Mouse (Mus musculus) limb, embryonic 12.5 days (tissue): ENCODE measurements around the gene Mrps18a. TPM values are rescaled to one million over a fixed set of nuclear protein-coding genes. Genes with fewer than 3 reads are reported as not detected.

ENCODE experiments used
- ATAC-seq: fragments of 200-750 bp; cut with Nextera tagmentation; 2 replicates; pipeline ENCODE4 v1.8.0; 2017; ENCODE audit warnings: low read depth, moderate TSS enrichment; ENCODE audit not compliant: insufficient number of reproducible peaks, insufficient read depth, low FRiP score, low TSS enrichment
- H3K27ac ChIP-seq: fragments of 300-500 bp; sonication (generic); 2 replicates; pipeline ENCODE4 v1.5.1; 2016; ENCODE audit warnings: mild to moderate bottlenecking, moderate library complexity
- H3K27me3 ChIP-seq: fragments of 300-500 bp; sonication (generic); 2 replicates; pipeline ENCODE4 v1.6.1; 2016; ENCODE audit warnings: mild to moderate bottlenecking, moderate library complexity
- H3K36me3 ChIP-seq: fragments of 300-500 bp; sonication (generic); 2 replicates; pipeline ENCODE4 v1.6.1; 2016; ENCODE audit warnings: mild to moderate bottlenecking, moderate library complexity
- H3K4me1 ChIP-seq: fragments of 300-500 bp; sonication (generic); replicated peaks from 2 replicates; pipeline ENCODE4 v1.6.1; 2016
- H3K4me2 ChIP-seq: fragments of 300-500 bp; sonication (generic); 2 replicates; pipeline ENCODE4 v1.6.1; 2016; ENCODE audit warnings: mild to moderate bottlenecking, moderate library complexity
- H3K4me3 ChIP-seq: fragments of 300-500 bp; sonication (generic); replicated peaks from 2 replicates; pipeline ENCODE4 v1.5.1; 2016; ENCODE audit warnings: mild to moderate bottlenecking
- H3K9ac ChIP-seq: fragments of 300-500 bp; sonication (generic); replicated peaks from 2 replicates; pipeline ENCODE4 v1.6.1; 2016; ENCODE audit warnings: mild to moderate bottlenecking, moderate library complexity
- H3K9me3 ChIP-seq: fragments of 300-500 bp; sonication (generic); 2 replicates; pipeline ENCODE4 v1.6.1; 2016; ENCODE audit warnings: mild to moderate bottlenecking, moderate library complexity
- WGBS: fragments of 180-500 bp; shearing (Covaris S2); methylation state at CpG from one replicate; pipeline ENCODE4 v1.1.7; 2016; 5-methylcytosine and 5-hydroxymethylcytosine counted together
- polyA plus RNA-seq: library from polyadenylated mRNA; unstranded; fragments of >200 nt; fragmentation: Nextera tagmentation; extraction: Ambion mirVana; gene quantifications from 2 replicates; pipeline ENCODE4 v1.2.1, GENCODE M21; 2016

The Mrps18a gene
- polyA plus RNA-seq, 1 experiment from 2014 or later, result 143 TPM

- no peak overlapping the region for H3K27ac ChIP-seq
- peaks cover 66% of the 10 kb centered on the region for H3K36me3 ChIP-seq
- H3K4me3 ChIP-seq, result no peak overlapping the region
Measured at GRCm38 (mm10) chr17:46164301-46164700, 53.5 kb downstream of the Mrps18a start.

GRCm38 (mm10) chr17:46164791-46165190 lies 54.0 kb downstream of the Mrps18a start:
- Histone ChIP-seq H3K4me2 (no peak overlapping the region), H3K9ac (no peak overlapping the region), H3K36me3 (peaks cover 71% of the 10 kb centered on the region), H3K27me3 (no peaks in the 10 kb centered on the region), H3K4me3 (no peak overlapping the region), H3K4me1 (peaks cover 19% of the 10 kb centered on the region), H3K27ac (no peak overlapping the region), H3K9me3 (no peaks in the 10 kb centered on the region)
- 93% methylated on average over 10 of the region's 10 CpGs for WGBS
- ATAC-seq, result no peak

More at GRCm38 (mm10) chr17:46164301-46164700, 53.5 kb downstream of the Mrps18a start:
- Histone ChIP-seq H3K9me3 (no peaks in the 10 kb centered on the region), H3K4me1 (peaks cover 22% of the 10 kb centered on the region), H3K27me3 (no peaks in the 10 kb centered on the region), H3K9ac (no peak overlapping the region; the same call in 1 of the 2 replicates), H3K4me2 (no peak overlapping the region)
- no peak for ATAC-seq
- 94% methylated on average over 8 of the region's 8 CpGs for WGBS

- H3K9ac ChIP-seq, result no peak overlapping the region
- no peak overlapping the region for H3K4me3 ChIP-seq
- no peak for ATAC-seq
- WGBS, result 91% methylated on average over 12 of the region's 12 CpGs
- H3K9me3 ChIP-seq, result no peaks in the 10 kb centered on the region
- H3K27ac ChIP-seq, result no peak overlapping the region
- H3K36me3 ChIP-seq, result peaks cover 78% of the 10 kb centered on the region
- no peak overlapping the region for H3K4me2 ChIP-seq
- H3K27me3 ChIP-seq, result no peaks in the 10 kb centered on the region
- peaks cover 17% of the 10 kb centered on the region for H3K4me1 ChIP-seq
Measured at GRCm38 (mm10) chr17:46165460-46165859, 54.7 kb downstream of the Mrps18a start.

GRCm38 (mm10) chr17:46166270-46166669 lies 55.5 kb downstream of the Mrps18a start:
- no peak for ATAC-seq

GRCm38 (mm10) chr17:46167014-46167413 lies 56.2 kb downstream of the Mrps18a start:
- no peak for ATAC-seq
- H3K9ac ChIP-seq, result no peak overlapping the region
- H3K27ac ChIP-seq, result no peak overlapping the region
- H3K4me1 ChIP-seq, result peaks cover 12% of the 10 kb centered on the region
- no peaks in the 10 kb centered on the region for H3K9me3 ChIP-seq
- 87% methylated on average over 11 of the region's 11 CpGs for WGBS
- no peak overlapping the region for H3K4me3 ChIP-seq
- H3K36me3 ChIP-seq, result peaks cover 91% of the 10 kb centered on the region
- no peaks in the 10 kb centered on the region for H3K27me3 ChIP-seq
- H3K4me2 ChIP-seq, result no peak overlapping the region

More at GRCm38 (mm10) chr17:46166270-46166669, 55.5 kb downstream of the Mrps18a start:
- H3K36me3 ChIP-seq, result peaks cover 86% of the 10 kb centered on the region
- no peaks in the 10 kb centered on the region for H3K27me3 ChIP-seq
- no peak overlapping the region for H3K9ac ChIP-seq
- peaks cover 17% of the 10 kb centered on the region for H3K4me1 ChIP-seq
- H3K4me2 ChIP-seq, result no peak overlapping the region
- WGBS, result 79% methylated on average over 5 of the region's 5 CpGs
- H3K9me3 ChIP-seq, result no peaks in the 10 kb centered on the region
- no peak overlapping the region for H3K27ac ChIP-seq
- no peak overlapping the region for H3K4me3 ChIP-seq

GRCm38 (mm10) chr17:46168318-46168717 lies 57.5 kb downstream of the Mrps18a start:
- Histone ChIP-seq H3K27ac (no peak overlapping the region), H3K9me3 (no peaks in the 10 kb centered on the region), H3K4me1 (no peaks in the 10 kb centered on the region), H3K9ac (no peak overlapping the region), H3K36me3 (peaks cover 98% of the 10 kb centered on the region), H3K4me3 (no peak overlapping the region), H3K27me3 (no peaks in the 10 kb centered on the region), H3K4me2 (no peak overlapping the region)
- WGBS, result 61% methylated on average over 5 of the region's 5 CpGs
- no peak for ATAC-seq

GRCm38 (mm10) chr17:46168768-46169167 lies 58.0 kb downstream of the Mrps18a start:
- Histone ChIP-seq H3K4me1 (no peaks in the 10 kb centered on the region), H3K4me3 (no peak overlapping the region), H3K9me3 (no peaks in the 10 kb centered on the region), H3K27me3 (no peaks in the 10 kb centered on the region), H3K4me2 (no peak overlapping the region), H3K27ac (no peak overlapping the region), H3K36me3 (peaks cover 95% of the 10 kb centered on the region), H3K9ac (no peak overlapping the region)
- ATAC-seq, result no peak
- WGBS, result 94% methylated on average over 5 of the region's 5 CpGs

- no peak overlapping the region for H3K4me2 ChIP-seq
- H3K9ac ChIP-seq, result no peak overlapping the region
- 81% methylated on average over 3 of the region's 3 CpGs for WGBS
- no peak for ATAC-seq
- H3K4me1 ChIP-seq, result no peaks in the 10 kb centered on the region
- no peaks in the 10 kb centered on the region for H3K27me3 ChIP-seq
- H3K9me3 ChIP-seq, result no peaks in the 10 kb centered on the region
- H3K36me3 ChIP-seq, result peaks cover 85% of the 10 kb centered on the region
- no peak overlapping the region for H3K27ac ChIP-seq
- H3K4me3 ChIP-seq, result no peak overlapping the region
Measured at GRCm38 (mm10) chr17:46170538-46170937, 59.8 kb downstream of the Mrps18a start.

Other genes starting within 250 kb of the Mrps18a start
- 6.2 TPM in 2 replicates for gene Vegfa, start 78.6 kb upstream of the Mrps18a start, polyA plus RNA-seq
- 9.5 and 12.7 TPM in 2 replicates for gene Rsph9, start 33.2 kb downstream of the Mrps18a start, polyA plus RNA-seq
- gene Mad2l1bp, start 42.6 kb downstream of the Mrps18a start, polyA plus RNA-seq, result 36.1 and 36.4 TPM in 2 replicates
- 46.5 and 51.0 TPM in 2 replicates for gene Gtpbp2, start 50.0 kb downstream of the Mrps18a start, polyA plus RNA-seq
- gene Polh, start 91.7 kb downstream of the Mrps18a start, polyA plus RNA-seq, result 15.4 and 16.0 TPM in 2 replicates
- gene Xpo5, start 91.8 kb downstream of the Mrps18a start, polyA plus RNA-seq, result 61.6 and 63.1 TPM in 2 replicates
- gene Polr1c, start 137.1 kb downstream of the Mrps18a start, polyA plus RNA-seq, result 109 and 111 TPM in 2 replicates
- gene Yipf3, start 137.1 kb downstream of the Mrps18a start, polyA plus RNA-seq, result 65.6 and 73.5 TPM in 2 replicates
- gene Lrrc73, start 142.5 kb downstream of the Mrps18a start, polyA plus RNA-seq, result 0.60 and 0.65 TPM in 2 replicates
- gene Tjap1, start 172.0 kb downstream of the Mrps18a start, polyA plus RNA-seq, result 59.9 and 62.8 TPM in 2 replicates
- gene Dlk2, start 186.4 kb downstream of the Mrps18a start, polyA plus RNA-seq, result 3.8 and 4.8 TPM in 2 replicates
- gene Abcc10, start 217.4 kb downstream of the Mrps18a start, polyA plus RNA-seq, result 7.7 and 8.2 TPM in 2 replicates